Mouse (Mus musculus): ENCODE measurements around the gene Dnali1. TPM values are rescaled to one million over a fixed set of nuclear protein-coding genes. Genes with fewer than 3 reads are reported as not detected.

Gene Dnali1
- polyA plus RNA-seq, 1 experiment: 0.03 TPM

DNA sequence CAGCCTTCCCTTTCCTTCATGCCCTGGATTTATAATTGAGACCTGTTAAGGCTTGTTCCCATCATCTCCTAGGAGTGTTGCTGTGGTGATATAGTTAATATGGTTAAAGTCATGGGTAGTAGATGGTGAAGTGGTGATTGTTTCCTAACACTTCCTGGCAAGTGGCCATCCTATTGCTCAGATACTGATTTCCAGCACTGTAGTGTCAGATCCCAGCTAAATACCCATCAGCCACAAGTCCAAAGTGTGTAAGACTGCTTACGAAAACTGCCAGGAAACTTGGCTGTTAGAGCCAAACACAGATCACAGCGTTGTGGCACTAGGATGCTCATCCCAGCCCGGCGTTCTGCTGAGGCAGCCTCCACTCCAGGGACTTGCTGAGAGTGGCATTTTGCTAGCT, 31.2 kb downstream of the Dnali1 start:
- DNase-seq (ENCODE audit: low spot score): no peak

DNA sequence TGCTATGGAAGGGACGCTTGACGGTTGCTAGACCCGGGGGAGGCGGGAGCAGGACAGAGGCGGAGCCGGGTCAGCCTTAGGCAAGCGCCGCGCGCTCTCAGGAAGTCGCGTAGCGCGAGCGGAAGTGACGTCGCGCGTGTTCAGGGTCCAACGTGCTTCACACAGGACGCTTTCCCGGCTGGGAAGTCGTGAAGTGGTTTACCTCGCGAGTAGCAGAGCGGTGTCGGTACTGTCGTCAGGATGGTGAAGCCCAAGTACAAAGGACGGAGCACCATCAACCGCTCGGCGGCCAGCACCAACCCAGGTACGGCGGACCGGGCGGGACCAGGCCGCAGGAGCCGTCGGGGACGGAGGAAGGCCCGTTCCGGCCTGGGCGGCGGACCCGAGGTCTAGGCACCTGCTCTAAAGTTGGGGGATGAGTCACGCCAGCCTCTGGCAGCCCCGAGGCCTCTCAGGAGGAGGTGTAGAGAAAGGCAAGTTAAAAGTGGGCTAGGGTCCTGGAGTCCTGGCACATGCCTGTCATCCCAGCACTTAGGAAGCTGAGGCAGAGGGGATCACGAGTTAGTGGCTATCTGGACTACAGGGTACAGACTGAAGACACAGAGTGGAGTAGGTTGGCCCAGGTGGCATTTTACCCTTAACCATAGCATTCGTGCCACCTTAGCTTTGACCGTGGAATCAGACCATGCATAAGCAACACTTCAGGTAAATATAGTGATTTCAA, 35.5 kb downstream of the Dnali1 start:
- DNase-seq (ENCODE audit: low spot score): peak; percentile 78

DNA sequence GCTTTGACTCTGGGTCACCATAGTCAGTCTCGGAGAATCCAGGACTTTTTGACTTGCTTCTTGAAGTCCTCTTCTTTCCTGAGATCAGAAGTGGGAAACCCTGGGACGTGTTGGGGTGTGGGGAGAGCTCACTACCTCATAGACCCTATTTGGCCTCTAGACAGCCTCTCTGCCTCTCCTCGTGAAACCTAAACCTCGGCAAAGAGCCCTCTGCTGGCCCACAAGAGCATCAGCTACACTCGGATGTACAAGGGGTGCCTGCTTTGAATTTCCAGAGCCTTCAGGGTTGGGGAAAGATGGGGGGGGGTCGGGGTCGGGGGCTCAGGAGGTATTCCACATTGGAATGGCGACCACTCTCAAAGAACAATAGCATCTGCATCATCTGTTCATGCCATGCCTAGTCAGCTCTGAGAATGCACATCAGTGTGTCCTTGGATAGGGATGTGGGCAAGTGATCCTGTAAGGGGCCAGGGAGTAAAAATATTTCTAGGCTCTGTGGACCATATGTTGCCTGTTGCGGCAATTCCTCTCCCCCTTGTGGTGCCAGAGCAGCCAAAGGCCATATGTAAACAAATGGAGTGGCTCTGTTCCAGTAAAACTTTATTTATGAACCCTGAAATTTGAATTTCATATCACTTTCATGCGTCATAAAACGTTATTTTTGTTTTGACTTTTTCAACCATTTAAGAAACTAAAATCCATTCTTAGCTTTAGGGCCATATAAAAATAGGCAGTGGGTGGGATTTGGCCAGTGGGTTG, 44.5 kb downstream of the Dnali1 start:
- no peak for DNase-seq (ENCODE audit: low spot score)

DNA sequence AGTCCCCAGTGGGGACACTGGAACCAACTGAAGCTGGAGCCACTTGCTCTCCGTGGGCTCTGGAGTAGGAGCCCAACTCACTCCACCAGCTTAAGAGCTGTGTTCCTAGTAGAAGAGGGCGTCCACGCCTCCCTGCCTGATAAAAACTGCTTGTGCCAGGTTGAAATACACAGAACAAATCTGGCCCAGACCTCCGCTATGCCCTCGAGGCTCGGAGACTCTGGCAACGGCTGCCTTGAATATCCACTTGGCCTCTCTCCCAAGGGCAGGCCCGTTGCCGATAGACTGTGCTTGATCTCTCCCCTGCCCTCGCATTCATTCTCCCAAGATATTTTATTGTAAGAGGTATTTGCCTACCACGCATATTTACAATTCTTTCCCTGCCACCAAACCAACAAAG, 48.1 kb downstream of the Dnali1 start:
- no peak for DNase-seq (ENCODE audit: low spot score)

DNA sequence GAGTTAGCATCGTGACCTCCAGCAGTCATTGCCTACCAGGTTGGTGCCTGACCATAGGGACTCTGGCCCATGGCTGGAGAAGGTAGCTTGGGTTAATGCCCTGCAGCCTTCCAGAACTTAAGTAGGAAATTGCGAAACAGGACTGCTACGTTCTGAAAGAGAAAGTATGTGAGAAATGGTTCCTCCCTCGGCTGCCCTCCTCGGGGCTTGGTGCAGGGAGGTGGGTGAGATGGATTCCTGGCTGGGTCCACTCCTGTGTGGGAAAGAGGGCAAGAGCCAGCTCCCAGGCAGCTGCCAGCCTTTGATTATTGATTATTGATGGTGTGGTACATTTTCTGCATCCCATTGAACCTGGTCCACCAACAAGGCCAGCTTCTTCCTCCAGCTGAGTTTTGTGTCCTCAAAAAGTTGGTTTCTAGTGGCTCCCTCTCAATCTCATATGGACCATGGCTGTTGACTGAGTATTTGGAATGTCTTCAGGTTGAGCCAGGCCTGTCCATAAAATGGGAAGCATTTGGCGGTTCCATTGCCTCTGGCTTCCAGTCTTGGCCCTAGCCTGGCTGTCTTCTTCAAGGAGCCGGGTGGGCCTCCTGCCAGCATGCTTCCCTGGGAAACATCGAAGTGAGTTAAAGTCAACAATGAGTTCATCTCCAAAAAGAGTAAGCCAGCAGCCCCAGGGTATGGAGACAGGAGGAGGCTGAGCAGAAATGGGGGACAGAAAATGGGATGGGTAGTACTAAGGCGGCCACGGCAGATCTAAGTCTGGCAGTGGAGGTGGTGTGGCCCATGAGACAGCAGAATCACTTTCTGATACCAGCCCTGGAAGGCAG, 49.5 kb downstream of the Dnali1 start, which contains the start of gene Gnl2:
TSS of gene Gnl2 (plus strand) at position 780 of the 830 bp plus-strand sequence.
- DNase-seq (ENCODE audit: low spot score): no peak

DNA sequence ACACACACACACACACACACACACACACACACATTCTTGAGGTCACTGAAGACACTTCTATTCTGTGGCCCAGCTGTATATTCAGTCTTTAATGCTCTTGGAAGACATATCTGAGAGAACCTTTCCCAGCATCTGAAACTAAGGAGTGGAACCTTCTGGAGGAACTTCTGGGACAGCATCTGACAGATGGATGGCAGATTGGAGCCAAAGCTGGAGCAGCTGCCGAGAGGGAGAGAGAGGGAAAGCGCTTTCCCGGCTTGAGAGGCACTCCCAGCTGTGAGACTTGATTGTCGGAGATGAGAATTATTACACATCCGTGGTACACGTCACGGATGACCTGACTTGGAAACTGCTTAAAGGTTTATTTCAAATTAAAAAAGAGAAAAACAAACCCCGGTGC, 56.8 kb downstream of the Dnali1 start:
- DNase-seq (ENCODE audit: low spot score): no peak

DNA sequence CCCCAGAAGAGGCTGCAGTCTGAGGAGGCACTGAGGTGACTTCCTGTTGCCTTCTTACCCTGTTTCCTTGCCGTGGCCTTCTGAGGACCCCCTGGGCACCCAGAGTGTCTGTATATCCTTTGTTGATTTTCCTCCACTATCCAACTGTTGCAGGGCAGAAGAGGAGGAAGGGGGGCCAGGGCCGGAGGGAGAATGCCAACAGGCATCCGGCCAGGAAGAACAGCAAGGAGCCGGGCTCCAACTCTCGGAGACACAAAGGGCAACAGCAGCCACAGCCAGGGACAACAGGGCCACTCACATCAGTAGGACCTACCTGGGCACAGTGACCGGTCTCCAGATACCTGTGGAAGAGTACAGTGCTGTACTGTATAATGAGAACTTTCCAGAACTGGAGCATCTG, 57.3 kb downstream of the Dnali1 start:
- no peak for DNase-seq (ENCODE audit: low spot score)

DNA sequence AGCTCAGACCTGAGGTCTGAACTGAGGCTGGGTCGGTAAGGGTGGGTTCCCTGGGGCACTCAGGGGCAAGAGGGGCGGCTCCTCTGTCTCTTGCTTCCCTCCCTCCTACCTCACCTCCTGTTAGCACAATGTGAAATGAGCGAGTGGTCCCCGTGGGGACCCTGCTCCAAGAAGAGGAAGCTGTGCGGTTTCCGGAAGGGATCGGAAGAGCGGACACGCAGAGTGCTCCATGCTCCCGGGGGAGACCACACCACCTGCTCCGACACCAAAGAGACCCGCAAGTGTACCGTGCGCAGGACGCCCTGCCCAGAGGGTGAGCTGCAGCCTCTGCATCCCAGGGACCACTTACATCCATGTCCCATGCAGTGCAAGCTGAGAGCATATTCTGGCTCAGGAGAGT, 58.0 kb downstream of the Dnali1 start:
- no peak for DNase-seq (ENCODE audit: low spot score)

Other genes starting within 250 kb of the Dnali1 start
- gene Yrdc, start 215.0 kb downstream of the Dnali1 start, polyA plus RNA-seq (2012; rRNA removed): 32.5 and 47.3 TPM in 2 replicates
- 32.4 and 37.5 TPM in 2 replicates for gene 1110065P20Rik, start 214.5 kb downstream of the Dnali1 start, polyA plus RNA-seq (2012; rRNA removed)
- gene Maneal, start 203.5 kb downstream of the Dnali1 start, polyA plus RNA-seq (2012; rRNA removed): 0.65 and 0.76 TPM in 2 replicates
- gene Epha10, start 184.8 kb downstream of the Dnali1 start, polyA plus RNA-seq (2012; rRNA removed): not detected in 2 replicates
- 17.4 and 17.8 TPM in 2 replicates for gene 9930104L06Rik, start 128.7 kb downstream of the Dnali1 start, polyA plus RNA-seq (2012; rRNA removed)
- 2.0 and 3.3 TPM in 2 replicates for gene Cdca8, start 126.4 kb downstream of the Dnali1 start, polyA plus RNA-seq (2012; rRNA removed)
- 6.3 and 7.5 TPM in 2 replicates for gene Rspo1, start 79.3 kb downstream of the Dnali1 start, polyA plus RNA-seq (2012; rRNA removed)
- gene Gnl2, start 49.1 kb downstream of the Dnali1 start, polyA plus RNA-seq (2012; rRNA removed): 58.9 and 59.8 TPM in 2 replicates
- gene Snip1, start 969 bp upstream of the Dnali1 start, polyA plus RNA-seq (2012; rRNA removed): 13.7 and 14.1 TPM in 2 replicates
- gene Meaf6, start 19.4 kb upstream of the Dnali1 start, polyA plus RNA-seq (2012; rRNA removed): 28.8 and 36.0 TPM in 2 replicates
- gene Zc3h12a, start 62.1 kb upstream of the Dnali1 start, polyA plus RNA-seq (2012; rRNA removed): 12.5 and 13.1 TPM in 2 replicates